Mouse (Mus musculus) megakaryocyte, embryonic 14.5 days (primary cell): ENCODE results near the gene Hnrnpab.

Source experiments
- FLI1 ChIP-seq: IDR thresholded peaks from 2 replicates; pipeline ENCODE4 v1.6.1; 2012; ENCODE audit warnings: low read length, inconsistent platforms, mixed read lengths
- GATA1 ChIP-seq: IDR thresholded peaks from 3 replicates; pipeline ENCODE4 v1.6.1; 2012; ENCODE audit warnings: mixed read lengths, low read length, inconsistent platforms, borderline replicate concordance

DNA sequence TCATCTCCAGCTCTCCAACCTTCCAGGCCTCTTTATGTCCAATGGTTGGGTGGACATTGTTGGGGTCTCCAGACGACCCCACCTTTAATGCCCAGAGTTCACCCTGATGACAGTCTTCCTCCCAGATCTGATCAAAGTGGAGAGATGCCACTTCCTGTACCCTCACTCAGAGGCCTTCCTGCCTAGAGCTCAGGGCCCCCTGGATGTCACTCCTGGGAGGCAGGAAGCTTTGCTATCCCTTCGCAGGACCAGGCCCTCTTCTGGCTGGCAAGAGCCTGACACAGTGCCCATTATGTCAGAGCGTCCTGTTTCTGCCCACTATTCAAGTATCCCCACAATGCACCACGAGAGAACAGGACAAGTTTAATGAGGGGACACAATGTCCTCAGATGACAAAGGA, 27.6 kb downstream of the Hnrnpab start:
- TF ChIP-seq GATA1 = no peak
- TF ChIP-seq FLI1 = no peak
